Mouse (Mus musculus): ENCODE measurements around the gene Ksr1. TPM values are rescaled to one million over a fixed set of nuclear protein-coding genes. Genes with fewer than 3 reads are reported as not detected.

The Ksr1 gene
- polyA plus RNA-seq, 1 experiment: 21.9 TPM

GRCm38 (mm10) chr11:79067172-79067571 is 79.0 kb downstream of the Ksr1 start:
- peaks cover 3% of the 10 kb centered on the region for H3K4me1 ChIP-seq (ENCODE audit: control insufficient read depth, insufficient read depth, low read length)
- no peak overlapping the region for H3K4me3 ChIP-seq (replicated peaks; ENCODE audit: extremely low read depth, low read depth, low read length)
- 66% methylated on average over 4 of the region's 4 CpGs for WGBS
- TF ChIP-seq CTCF (IDR thresholded peaks at IDR 0.05; ENCODE audit: insufficient read depth, low read length) (no peak), POLR2A (IDR thresholded peaks at IDR 0.05; ENCODE audit: borderline replicate concordance, extremely low read depth, low read depth, low read length) (no peak)
- no peak for DNase-seq

GRCm38 (mm10) chr11:79066191-79066530 is 80.0 kb downstream of the Ksr1 start:
- WGBS: 74% methylated on average over 2 of the region's 2 CpGs
- H3K4me1 ChIP-seq (ENCODE audit: control insufficient read depth, insufficient read depth, low read length): peaks cover 3% of the 10 kb centered on the region
- H3K4me3 ChIP-seq (replicated peaks; ENCODE audit: extremely low read depth, low read depth, low read length): no peak overlapping the region
- no peak for DNase-seq
- TF ChIP-seq CTCF (IDR thresholded peaks at IDR 0.05; ENCODE audit: insufficient read depth, low read length) (no peak), POLR2A (IDR thresholded peaks at IDR 0.05; ENCODE audit: borderline replicate concordance, extremely low read depth, low read depth, low read length) (no peak)

- peak; percentile 39 for DNase-seq
- 33% methylated on average over 11 of the region's 11 CpGs for WGBS
- Histone ChIP-seq H3K4me3 (replicated peaks; ENCODE audit: extremely low read depth, low read depth, low read length) (no peak overlapping the region), H3K4me1 (ENCODE audit: control insufficient read depth, insufficient read depth, low read length) (peaks cover 3% of the 10 kb centered on the region)
- TF ChIP-seq POLR2A (IDR thresholded peaks at IDR 0.05; ENCODE audit: borderline replicate concordance, extremely low read depth, low read depth, low read length) (no peak), CTCF (IDR thresholded peaks at IDR 0.05; ENCODE audit: insufficient read depth, low read length) (no peak)
Measured at GRCm38 (mm10) chr11:79065463-79066190, 80.6 kb downstream of the Ksr1 start.

DNA sequence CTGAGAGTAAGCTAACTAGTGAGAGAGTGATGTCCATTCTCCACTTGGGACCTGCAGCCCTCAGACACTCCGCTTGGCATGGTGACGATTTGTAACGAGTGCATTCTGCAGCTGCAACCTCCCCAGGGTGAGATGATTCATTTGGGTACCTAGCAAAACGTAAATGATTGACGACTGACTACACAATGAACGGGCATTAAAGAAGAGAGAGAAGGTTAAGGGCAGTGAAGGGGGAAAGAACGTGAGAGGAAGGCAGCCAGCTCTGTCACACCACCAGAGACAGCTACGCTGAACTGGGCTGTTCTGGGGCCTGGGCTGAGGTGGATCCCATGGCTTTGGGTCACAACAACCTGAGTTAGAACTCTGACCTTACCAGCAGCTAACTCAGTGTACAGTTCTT is 81.9 kb downstream of the Ksr1 start:
- TF ChIP-seq POLR2A (IDR thresholded peaks at IDR 0.05; ENCODE audit: borderline replicate concordance, extremely low read depth, low read depth, low read length) (no peak), CTCF (IDR thresholded peaks at IDR 0.05; ENCODE audit: insufficient read depth, low read length) (no peak)
- DNase-seq: no peak
- no peak overlapping the region for H3K4me3 ChIP-seq (replicated peaks; ENCODE audit: extremely low read depth, low read depth, low read length)
- 93% methylated on average over 8 of the region's 8 CpGs for WGBS
- peaks cover 3% of the 10 kb centered on the region for H3K4me1 ChIP-seq (ENCODE audit: control insufficient read depth, insufficient read depth, low read length)

GRCm38 (mm10) chr11:79063616-79064015 is 82.6 kb downstream of the Ksr1 start:
- Histone ChIP-seq H3K4me1 (ENCODE audit: control insufficient read depth, insufficient read depth, low read length) (peaks cover 3% of the 10 kb centered on the region), H3K4me3 (replicated peaks; ENCODE audit: extremely low read depth, low read depth, low read length) (no peak overlapping the region)
- DNase-seq: no peak
- 74% methylated on average over 7 of the region's 7 CpGs for WGBS
- TF ChIP-seq CTCF (IDR thresholded peaks at IDR 0.05; ENCODE audit: insufficient read depth, low read length) (no peak), POLR2A (IDR thresholded peaks at IDR 0.05; ENCODE audit: borderline replicate concordance, extremely low read depth, low read depth, low read length) (no peak)

GRCm38 (mm10) chr11:79062897-79063296 is 83.3 kb downstream of the Ksr1 start:
- TF ChIP-seq POLR2A (IDR thresholded peaks at IDR 0.05; ENCODE audit: borderline replicate concordance, extremely low read depth, low read depth, low read length) (no peak), CTCF (IDR thresholded peaks at IDR 0.05; ENCODE audit: insufficient read depth, low read length) (no peak)
- H3K4me3 ChIP-seq (replicated peaks; ENCODE audit: extremely low read depth, low read depth, low read length): no peak overlapping the region
- DNase-seq: no peak
- peaks cover 3% of the 10 kb centered on the region for H3K4me1 ChIP-seq (ENCODE audit: control insufficient read depth, insufficient read depth, low read length)
- WGBS: 90% methylated on average over 5 of the region's 5 CpGs

DNA sequence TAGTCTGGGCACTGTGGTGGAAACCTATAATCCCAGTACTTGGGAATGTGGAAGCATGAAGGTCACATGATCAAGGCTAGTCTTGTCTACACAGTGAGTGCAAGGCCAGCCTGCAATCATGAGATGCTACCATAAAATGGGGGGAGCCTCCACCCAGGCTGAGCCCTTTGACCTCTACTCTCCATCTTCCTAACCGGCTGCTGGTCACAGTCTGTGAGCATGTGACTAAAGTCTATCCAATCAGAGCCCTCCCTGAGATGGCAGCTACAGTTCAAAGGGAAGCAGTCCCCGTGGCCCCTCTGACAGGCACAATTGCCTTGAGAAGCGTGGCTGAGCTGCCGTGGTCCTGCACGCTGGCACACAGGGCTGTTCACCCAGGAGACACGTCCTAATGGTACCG is 84.4 kb downstream of the Ksr1 start:
- no peak overlapping the region for H3K4me3 ChIP-seq (replicated peaks; ENCODE audit: extremely low read depth, low read depth, low read length)
- TF ChIP-seq CTCF (IDR thresholded peaks at IDR 0.05; ENCODE audit: insufficient read depth, low read length) (no peak), POLR2A (IDR thresholded peaks at IDR 0.05; ENCODE audit: borderline replicate concordance, extremely low read depth, low read depth, low read length) (no peak)
- H3K4me1 ChIP-seq (ENCODE audit: control insufficient read depth, insufficient read depth, low read length): peaks cover 3% of the 10 kb centered on the region
- DNase-seq: no peak
- 81% methylated on average over 7 of the region's 7 CpGs for WGBS

- WGBS: 73% methylated on average over 5 of the region's 5 CpGs
- no peak overlapping the region for H3K4me3 ChIP-seq (replicated peaks; ENCODE audit: extremely low read depth, low read depth, low read length)
- DNase-seq: no peak
- no peaks in the 10 kb centered on the region; the same call in 1 of the 2 replicates for H3K4me1 ChIP-seq (ENCODE audit: control insufficient read depth, insufficient read depth, low read length)
- TF ChIP-seq CTCF (IDR thresholded peaks at IDR 0.05; ENCODE audit: insufficient read depth, low read length): no peak
Measured at GRCm38 (mm10) chr11:79059850-79060249, 86.4 kb downstream of the Ksr1 start.

GRCm38 (mm10) chr11:79059062-79059461 is 87.1 kb downstream of the Ksr1 start:
- TF ChIP-seq CTCF (IDR thresholded peaks at IDR 0.05; ENCODE audit: insufficient read depth, low read length): no peak
- no peak for TF ChIP-seq POLR2A (IDR thresholded peaks at IDR 0.05; ENCODE audit: borderline replicate concordance, extremely low read depth, low read depth, low read length)
- WGBS: 93% methylated on average over 4 of the region's 4 CpGs
- no peaks in the 10 kb centered on the region; the same call in 1 of the 2 replicates for H3K4me1 ChIP-seq (ENCODE audit: control insufficient read depth, insufficient read depth, low read length)
- no peak for DNase-seq
- no peak overlapping the region for H3K4me3 ChIP-seq (replicated peaks; ENCODE audit: extremely low read depth, low read depth, low read length)

- 78% methylated on average over 6 of the region's 6 CpGs for WGBS
- no peak for DNase-seq
- TF ChIP-seq CTCF (IDR thresholded peaks at IDR 0.05; ENCODE audit: insufficient read depth, low read length): no peak
- TF ChIP-seq POLR2A (IDR thresholded peaks at IDR 0.05; ENCODE audit: borderline replicate concordance, extremely low read depth, low read depth, low read length): no peak
- no peak overlapping the region for H3K4me3 ChIP-seq (replicated peaks; ENCODE audit: extremely low read depth, low read depth, low read length)
- H3K4me1 ChIP-seq (ENCODE audit: control insufficient read depth, insufficient read depth, low read length): no peaks in the 10 kb centered on the region; the same call in 1 of the 2 replicates
Measured at GRCm38 (mm10) chr11:79058610-79059009, 87.6 kb downstream of the Ksr1 start.

Data from lung, adult 2 months (tissue).